Mouse (Mus musculus) spleen, adult 2 months (tissue): ENCODE results near the gene Osm.

Experiments
- CTCF ChIP-seq: fragments of 200-500 bp; IDR thresholded peaks from 2 replicates; pipeline ENCODE4 v1.5.1; 2011; ENCODE audit warnings: mild to moderate bottlenecking, inconsistent platforms; ENCODE audit not compliant: insufficient read depth, insufficient read length, insufficient replicate concordance; ENCODE audit errors: extremely low read depth
- POLR2A ChIP-seq: fragments of 200-500 bp; IDR thresholded peaks from 2 replicates; pipeline ENCODE4 v1.6.1; 2011; ENCODE audit warnings: low read depth, low read length, inconsistent platforms

DNA sequence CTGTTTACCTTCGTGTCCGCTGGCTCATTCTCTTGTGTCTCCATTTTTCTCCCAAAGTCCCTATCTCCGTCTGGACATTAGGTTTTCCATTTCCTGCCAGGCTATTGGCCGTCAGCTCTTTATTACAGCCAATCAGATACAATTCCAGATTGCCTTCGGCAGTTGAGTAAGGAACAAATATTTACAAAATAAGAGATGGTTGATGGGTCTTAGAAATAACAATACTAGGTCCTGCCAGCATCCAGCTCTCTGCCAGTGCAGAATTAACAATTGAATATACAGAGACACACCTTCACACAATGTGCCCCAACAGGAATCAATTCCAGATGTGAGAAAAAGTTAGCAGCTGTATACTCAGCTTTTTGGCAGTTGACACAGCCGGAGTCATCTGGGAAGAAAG lies 9.9 kb downstream of the Osm start:
- no peak for TF ChIP-seq CTCF
- no peak for TF ChIP-seq POLR2A
